Mouse (Mus musculus): ENCODE data around the gene Mrpl1.

- TF ChIP-seq USF1 (IDR thresholded peaks at IDR 0.05; ENCODE audit: low read depth) (no peak), MYOG (IDR thresholded peaks at IDR 0.05; ENCODE audit: control insufficient read depth in 1 of 3, insufficient read depth in 1 of 3, insufficient read length in 2 of 3, low read depth in 2 of 3) (no peak), MAX (IDR thresholded peaks at IDR 0.05; ENCODE audit: low read depth) (no peak), E2F4 (IDR thresholded peaks at IDR 0.05; ENCODE audit: insufficient read depth) (no peak), CEBPB (IDR thresholded peaks at IDR 0.05; ENCODE audit: insufficient read depth, poor library complexity, severe bottlenecking) (no peak), POLR2AphosphoS2 (IDR thresholded peaks at IDR 0.05; ENCODE audit: insufficient read length, low read depth) (no peak), POLR2A (IDR thresholded peaks at IDR 0.05; ENCODE audit: insufficient read length, low read depth) (no peak)
Measured at GRCm38 (mm10) chr5:96226490-96226889, 17.2 kb downstream of the Mrpl1 start.

All from myocyte (in vitro differentiated cells).